Mouse (Mus musculus): Measurements from ENCODE around the gene Large1. TPM values are rescaled to one million over a fixed set of nuclear protein-coding genes. Genes with fewer than 3 reads are reported as not detected.

The Large1 gene
- polyA plus RNA-seq, 1 experiment = 8.3 TPM

- Histone ChIP-seq H3K4me1 (ENCODE audit: control insufficient read depth, insufficient read depth, low read length) (peaks cover 4% of the 10 kb centered on the region; the same call in 1 of the 2 replicates), H3K27ac (ENCODE audit: insufficient read depth, low read depth, low read length) (no peak overlapping the region)
- peak; percentile 46 for DNase-seq
These were observed 836 bp downstream of the Large1 start for GRCm38 (mm10) chr8:73352301-73353107.

GRCm38 (mm10) chr8:73350366-73350765 is 3.0 kb downstream of the Large1 start:
- H3K27ac ChIP-seq (ENCODE audit: insufficient read depth, low read depth, low read length) = no peak overlapping the region
- no peaks in the 10 kb centered on the region for H3K36me3 ChIP-seq (ENCODE audit: control insufficient read depth, insufficient read depth, low read length)
- H3K27me3 ChIP-seq (replicated peaks; ENCODE audit: control insufficient read depth, insufficient read depth, low read length) = no peaks in the 10 kb centered on the region
- H3K4me3 ChIP-seq (ENCODE audit: insufficient read depth, low read depth, low read length) = no peak overlapping the region
- TF ChIP-seq CTCF (conservative IDR thresholded peaks at IDR 0.05; ENCODE audit: insufficient read depth, insufficient read length, low read depth, low read length) = peak; percentile 52; the same call in 1 of the 2 replicates
- no peak for TF ChIP-seq POLR2A (IDR thresholded peaks at IDR 0.05; ENCODE audit: low read depth, low read length)
- WGBS = 20% methylated on average over 2 of the region's 2 CpGs
- peak; percentile 33 for DNase-seq
- H3K4me1 ChIP-seq (ENCODE audit: control insufficient read depth, insufficient read depth, low read length) = peaks cover 4% of the 10 kb centered on the region; the same call in 1 of the 2 replicates

More at GRCm38 (mm10) chr8:73352301-73353107, 836 bp downstream of the Large1 start:
- H3K4me3 ChIP-seq (ENCODE audit: insufficient read depth, low read depth, low read length) = peak overlapping the region; percentile 64
- no peaks in the 10 kb centered on the region for H3K36me3 ChIP-seq (ENCODE audit: control insufficient read depth, insufficient read depth, low read length)
- WGBS = 2% methylated on average over 56 of the region's 56 CpGs
- no peaks in the 10 kb centered on the region for H3K27me3 ChIP-seq (replicated peaks; ENCODE audit: control insufficient read depth, insufficient read depth, low read length)
- TF ChIP-seq CTCF (conservative IDR thresholded peaks at IDR 0.05; ENCODE audit: insufficient read depth, insufficient read length, low read depth, low read length) (no peak), POLR2A (IDR thresholded peaks at IDR 0.05; ENCODE audit: low read depth, low read length) (no peak)

GRCm38 (mm10) chr8:73342761-73343395 is 10.5 kb downstream of the Large1 start:
- DNase-seq = peak; percentile 79
- Histone ChIP-seq H3K27ac (ENCODE audit: insufficient read depth, low read depth, low read length) (no peak overlapping the region), H3K36me3 (ENCODE audit: control insufficient read depth, insufficient read depth, low read length) (no peaks in the 10 kb centered on the region), H3K27me3 (replicated peaks; ENCODE audit: control insufficient read depth, insufficient read depth, low read length) (no peaks in the 10 kb centered on the region), H3K4me1 (ENCODE audit: control insufficient read depth, insufficient read depth, low read length) (no peaks in the 10 kb centered on the region), H3K4me3 (ENCODE audit: insufficient read depth, low read depth, low read length) (no peak overlapping the region)
- TF ChIP-seq POLR2A (IDR thresholded peaks at IDR 0.05; ENCODE audit: low read depth, low read length) (no peak), CTCF (conservative IDR thresholded peaks at IDR 0.05; ENCODE audit: insufficient read depth, insufficient read length, low read depth, low read length) (no peak)
- WGBS = 45% methylated on average over 3 of the region's 3 CpGs

GRCm38 (mm10) chr8:73336845-73337244 is 16.5 kb downstream of the Large1 start:
- no peaks in the 10 kb centered on the region for H3K36me3 ChIP-seq (ENCODE audit: control insufficient read depth, insufficient read depth, low read length)

GRCm38 (mm10) chr8:73329131-73329530 is 24.2 kb downstream of the Large1 start:
- H3K4me3 ChIP-seq (ENCODE audit: insufficient read depth, low read depth, low read length) = no peak overlapping the region
- TF ChIP-seq CTCF (conservative IDR thresholded peaks at IDR 0.05; ENCODE audit: insufficient read depth, insufficient read length, low read depth, low read length) (no peak), POLR2A (IDR thresholded peaks at IDR 0.05; ENCODE audit: low read depth, low read length) (no peak)
- no peaks in the 10 kb centered on the region for H3K4me1 ChIP-seq (ENCODE audit: control insufficient read depth, insufficient read depth, low read length)
- no peaks in the 10 kb centered on the region for H3K36me3 ChIP-seq (ENCODE audit: control insufficient read depth, insufficient read depth, low read length)
- H3K27ac ChIP-seq (ENCODE audit: insufficient read depth, low read depth, low read length) = no peak overlapping the region
- H3K27me3 ChIP-seq (replicated peaks; ENCODE audit: control insufficient read depth, insufficient read depth, low read length) = no peaks in the 10 kb centered on the region
- WGBS = 66% methylated on average over 5 of the region's 5 CpGs
- no peak for DNase-seq

More at GRCm38 (mm10) chr8:73336845-73337244, 16.5 kb downstream of the Large1 start:
- WGBS = 54% methylated on average over 1 of the region's 1 CpGs
- H3K4me1 ChIP-seq (ENCODE audit: control insufficient read depth, insufficient read depth, low read length) = no peaks in the 10 kb centered on the region
- TF ChIP-seq CTCF (conservative IDR thresholded peaks at IDR 0.05; ENCODE audit: insufficient read depth, insufficient read length, low read depth, low read length) = no peak
- no peak for TF ChIP-seq POLR2A (IDR thresholded peaks at IDR 0.05; ENCODE audit: low read depth, low read length)
- H3K27ac ChIP-seq (ENCODE audit: insufficient read depth, low read depth, low read length) = no peak overlapping the region
- H3K4me3 ChIP-seq (ENCODE audit: insufficient read depth, low read depth, low read length) = no peak overlapping the region
- H3K27me3 ChIP-seq (replicated peaks; ENCODE audit: control insufficient read depth, insufficient read depth, low read length) = no peaks in the 10 kb centered on the region
- no peak for DNase-seq

- Histone ChIP-seq H3K4me3 (ENCODE audit: insufficient read depth, low read depth, low read length) (no peak overlapping the region), H3K27me3 (replicated peaks; ENCODE audit: control insufficient read depth, insufficient read depth, low read length) (no peaks in the 10 kb centered on the region), H3K4me1 (ENCODE audit: control insufficient read depth, insufficient read depth, low read length) (no peaks in the 10 kb centered on the region), H3K36me3 (ENCODE audit: control insufficient read depth, insufficient read depth, low read length) (no peaks in the 10 kb centered on the region), H3K27ac (ENCODE audit: insufficient read depth, low read depth, low read length) (no peak overlapping the region)
- DNase-seq = no peak
- TF ChIP-seq POLR2A (IDR thresholded peaks at IDR 0.05; ENCODE audit: low read depth, low read length) (no peak), CTCF (conservative IDR thresholded peaks at IDR 0.05; ENCODE audit: insufficient read depth, insufficient read length, low read depth, low read length) (no peak)
- 79% methylated on average over 3 of the region's 3 CpGs for WGBS
These were observed 25.3 kb downstream of the Large1 start for GRCm38 (mm10) chr8:73328056-73328455.

GRCm38 (mm10) chr8:73324667-73325066 is 28.7 kb downstream of the Large1 start:
- no peak for DNase-seq
- 86% methylated on average over 4 of the region's 4 CpGs for WGBS
- Histone ChIP-seq H3K4me3 (ENCODE audit: insufficient read depth, low read depth, low read length) (no peak overlapping the region), H3K27me3 (replicated peaks; ENCODE audit: control insufficient read depth, insufficient read depth, low read length) (no peaks in the 10 kb centered on the region), H3K4me1 (ENCODE audit: control insufficient read depth, insufficient read depth, low read length) (no peaks in the 10 kb centered on the region), H3K27ac (ENCODE audit: insufficient read depth, low read depth, low read length) (no peak overlapping the region), H3K36me3 (ENCODE audit: control insufficient read depth, insufficient read depth, low read length) (no peaks in the 10 kb centered on the region)
- TF ChIP-seq POLR2A (IDR thresholded peaks at IDR 0.05; ENCODE audit: low read depth, low read length) (no peak), CTCF (conservative IDR thresholded peaks at IDR 0.05; ENCODE audit: insufficient read depth, insufficient read length, low read depth, low read length) (no peak)

Measured in kidney, adult 2 months (tissue).